ENCODE assay signal across 8 mouse cellular contexts in the genomic region with DNA sequence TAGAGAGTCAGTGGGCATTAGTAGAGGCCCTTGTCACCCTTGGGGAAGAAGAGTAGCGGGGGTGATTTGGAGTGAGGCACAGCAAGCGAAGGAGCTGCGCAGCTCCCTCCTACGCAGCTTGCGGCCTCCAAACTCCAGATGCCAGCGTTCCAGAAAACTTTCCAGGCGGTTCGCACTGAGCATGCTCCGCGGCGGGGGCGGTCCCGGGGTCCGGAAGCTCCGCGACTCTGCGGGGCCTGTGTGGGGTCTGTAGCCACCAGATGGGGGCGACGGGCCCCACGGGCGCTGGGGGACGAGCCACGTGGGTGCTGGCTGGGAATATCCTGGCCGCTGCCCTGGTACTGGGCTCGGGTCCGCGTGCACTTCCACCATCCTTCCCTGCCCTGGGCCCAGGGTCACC. TPM values are rescaled to one million over a fixed set of nuclear protein-coding genes. Genes with fewer than 3 reads are reported as not detected.
A peak's percentile ranks its signal among the peaks of the same experiment; 100 is the strongest.
DNase-seq lines count a peak whose midpoint lies in the region; ATAC-seq and TF ChIP-seq lines count a peak whose summit lies in the region.

TSS of gene Evc2 (plus strand) at position 212 of the 400 bp plus-strand sequence.

- peak; percentile 84 to 89 for DNase-seq in adrenal gland, postnatal 36 days
- DNase-seq in heart, postnatal 25 days (ENCODE audit: low spot score), result peak; percentile 59
- peak; percentile 84 to 90 for DNase-seq in layer of hippocampus, adult 18-20 months (ENCODE audit: low spot score in 2 of 2)
- DNase-seq in liver, embryonic 14.5 days (ENCODE audit: low read depth in 3 of 3, low spot score in 3 of 3), result no peak
- DNase-seq in urinary bladder, postnatal 25 days (ENCODE audit: low spot score), result peak; percentile 66

- no peak within 1 kb of the TSS for H3K27ac ChIP-seq in liver, embryonic 14.5 days
- H3K27ac ChIP-seq in neural tube, embryonic 15.5 days (replicated peaks), result no peak within 1 kb of the TSS

- peak; percentile 83 for ATAC-seq in frontal cortex, adult (ENCODE audit: low TSS enrichment)
- ATAC-seq in liver, embryonic 14.5 days (ENCODE audit: insufficient read depth), result peak; percentile 35; the same call in 1 of the 2 replicates
- ATAC-seq in neural tube, embryonic 15.5 days (ENCODE audit: low FRiP score), result peak; percentile 79

- H3K9me3 ChIP-seq in liver, embryonic 14.5 days (ENCODE audit: control insufficient read depth, low read length), result no peaks in the 10 kb centered on the region
- H3K9me3 ChIP-seq in neural tube, embryonic 15.5 days (replicated peaks), result no peaks in the 10 kb centered on the region

- peak within 1 kb of the TSS; percentile 32 for H3K4me3 ChIP-seq in C2C12 (ENCODE audit: insufficient read depth, poor library complexity, severe bottlenecking)
- peak within 1 kb of the TSS; percentile 56 to 69 for H3K4me3 ChIP-seq in liver, embryonic 14.5 days (ENCODE audit: insufficient read depth in 1 of 2, low read depth in 2 of 2, low read length in 2 of 2)
- H3K4me3 ChIP-seq in neural tube, embryonic 15.5 days (replicated peaks), result peak within 1 kb of the TSS; percentile 53

- H3K79me2 ChIP-seq in C2C12 (ENCODE audit: control insufficient read depth, insufficient read depth), result peaks cover 17% of the 10 kb centered on the region

- H3K4me1 ChIP-seq in liver, embryonic 14.5 days (replicated peaks; ENCODE audit: control insufficient read depth in 2 of 2, insufficient read depth in 2 of 2, low read length in 1 of 2), result peaks cover 0 to 6% of the 10 kb centered on the region in 2 experiments; a peak in 1 of 4 replicates
- H3K4me1 ChIP-seq in neural tube, embryonic 15.5 days, result peaks cover 35% of the 10 kb centered on the region

- H3K4me2 ChIP-seq in liver, embryonic 14.5 days (ENCODE audit: low read depth), result peak within 1 kb of the TSS; percentile 63
- H3K4me2 ChIP-seq in neural tube, embryonic 15.5 days, result peak within 1 kb of the TSS; percentile 100

- no peaks in the 10 kb centered on the region for H3K36me3 ChIP-seq in C2C12 (ENCODE audit: control insufficient read depth, insufficient read depth)
- H3K36me3 ChIP-seq in liver, embryonic 14.5 days (replicated peaks; ENCODE audit: control insufficient read depth, insufficient read depth, low read depth), result no peaks in the 10 kb centered on the region
- no peaks in the 10 kb centered on the region for H3K36me3 ChIP-seq in neural tube, embryonic 15.5 days

- WGBS in liver, embryonic 14.5 days (ENCODE audit: insufficient replicate concordance), result 2% methylated on average over 27 of the region's 27 CpGs
- under 1% methylated on average over 27 of the region's 27 CpGs for WGBS in neural tube, embryonic 15.5 days

- H3ac ChIP-seq in C2C12 (ENCODE audit: control insufficient read depth, insufficient read length, low read depth), result peak within 1 kb of the TSS; percentile 70

- no peak for TF ChIP-seq CTCF in C2C12 (IDR thresholded peaks at IDR 0.05; ENCODE audit: control insufficient read depth, insufficient read depth, insufficient read length)
- no peak for TF ChIP-seq CTCF in liver, embryonic 14.5 days (IDR thresholded peaks at IDR 0.05; ENCODE audit: low read depth)

- H3K79me3 ChIP-seq in C2C12 (ENCODE audit: low read depth), result no peaks in the 10 kb centered on the region

- intact Hi-C loops in heart, postnatal 25 days (cut with DNase I), result no loop called here

- H3K27me3 ChIP-seq in C2C12 (ENCODE audit: control insufficient read depth, insufficient read depth, insufficient read length), result no peaks in the 10 kb centered on the region
- H3K27me3 ChIP-seq in liver, embryonic 14.5 days (ENCODE audit: control insufficient read depth, insufficient read depth, low read length), result no peaks in the 10 kb centered on the region; the same call in 1 of the 2 replicates
- H3K27me3 ChIP-seq in neural tube, embryonic 15.5 days (replicated peaks), result peaks cover 12% of the 10 kb centered on the region; the same call in 1 of the 2 replicates

- TF ChIP-seq EP300 in liver, embryonic 14.5 days (IDR thresholded peaks at IDR 0.05; ENCODE audit: low read depth), result no peak

- H3K9ac ChIP-seq in liver, embryonic 14.5 days (replicated peaks), result peak within 1 kb of the TSS; percentile 23; the same call in 1 of the 2 replicates
- H3K9ac ChIP-seq in neural tube, embryonic 15.5 days (replicated peaks), result peak within 1 kb of the TSS; percentile 51

TF ChIP-seq in C2C12, 6 proteins besides CTCF, POLR2A, EP300 and RAD21:
- TF ChIP-seq USF1 (IDR thresholded peaks at IDR 0.05; ENCODE audit: low read depth) (no peak), CEBPB (IDR thresholded peaks at IDR 0.05; ENCODE audit: low read depth) (no peak), FOSL1 (IDR thresholded peaks at IDR 0.05; ENCODE audit: insufficient read depth, low read length, poor library complexity, severe bottlenecking) (no peak), MYOD1 (IDR thresholded peaks at IDR 0.05; ENCODE audit: control insufficient read depth, insufficient read length, low read depth) (no peak), MYOG (IDR thresholded peaks at IDR 0.05; ENCODE audit: control insufficient read depth, extremely low read depth, insufficient read length) (no peak), MAX (IDR thresholded peaks at IDR 0.05) (no peak)

RNA-seq across cellular contexts. Expression of gene Evc2, which starts in this region (rescaled TPM):
- polyA plus RNA-seq in C2C12 (2012; fragmentation: generic; extraction: Trizol), result 15.6 TPM
- total RNA-seq in adrenal gland, postnatal 36 days (2021), result 10 to 100 TPM; 15.1 to 19.1 TPM
- total RNA-seq in heart, postnatal 25 days (2021), result 1 to 10 TPM; 3.6 to 3.9 TPM
- total RNA-seq in layer of hippocampus, adult 18-20 months (2021), result 10 to 100 TPM; 27.9 to 29.2 TPM
- 2.2 TPM in 2 replicates for polyA plus RNA-seq in liver, embryonic 14.5 days (2012; rRNA removed)
- polyA plus RNA-seq in liver, embryonic 14.5 days (2014; fragmentation: Nextera tagmentation; extraction: Ambion mirVana), result 0.93 and 1.3 TPM in 2 replicates
- 5.3 and 6.8 TPM in 2 replicates for polyA plus RNA-seq in neural tube, embryonic 15.5 days (2015; fragmentation: Nextera tagmentation; extraction: Ambion mirVana)

Comparison
In these comparisons a context has a peak if more than half of its experiments do, and no peak if none do; other contexts are left out.
1. DNase-seq: peak in adrenal gland, postnatal 36 days (2 of 2), heart, postnatal 25 days (single experiment), layer of hippocampus, adult 18-20 months (2 of 2) and urinary bladder, postnatal 25 days (single experiment); none in liver, embryonic 14.5 days (0 of 3).
2. Peak in every context shown above with its lines, with median percentiles within 50 percentile points of each other: H3K4me3 ChIP-seq and ATAC-seq.